Mouse (Mus musculus): ENCODE measurements around the gene Srcin1.

Srcin1 gene

GRCm38 (mm10) chr11:97500720-97501448 lies 75.1 kb downstream of the Srcin1 start:
- no peak for DNase-seq

GRCm38 (mm10) chr11:97499865-97500719 lies 75.9 kb downstream of the Srcin1 start, which contains the start of gene 4933428G20Rik:
TSS of gene 4933428G20Rik (minus strand) at chr11:97500340.
- no peak for DNase-seq

DNA sequence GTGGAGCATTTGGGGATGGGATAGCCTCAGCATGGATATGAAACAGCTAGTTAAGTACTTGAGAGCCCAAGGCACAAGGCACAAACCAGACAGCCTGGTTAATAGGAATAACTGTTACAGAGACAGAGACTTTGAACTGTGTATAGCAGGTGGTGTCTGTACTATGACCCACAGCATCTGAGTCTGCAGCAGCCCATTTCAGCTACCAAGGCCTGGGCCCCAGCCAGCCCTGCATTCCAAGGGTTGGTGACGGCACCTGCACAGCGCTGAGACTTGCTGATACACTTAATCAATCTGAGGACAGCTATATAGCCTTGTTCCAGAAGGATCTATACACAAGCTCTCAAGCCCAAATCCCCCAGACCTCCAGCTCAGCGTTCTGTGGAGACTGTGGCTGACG lies 78.4 kb downstream of the Srcin1 start:
- no peak for DNase-seq

DNA sequence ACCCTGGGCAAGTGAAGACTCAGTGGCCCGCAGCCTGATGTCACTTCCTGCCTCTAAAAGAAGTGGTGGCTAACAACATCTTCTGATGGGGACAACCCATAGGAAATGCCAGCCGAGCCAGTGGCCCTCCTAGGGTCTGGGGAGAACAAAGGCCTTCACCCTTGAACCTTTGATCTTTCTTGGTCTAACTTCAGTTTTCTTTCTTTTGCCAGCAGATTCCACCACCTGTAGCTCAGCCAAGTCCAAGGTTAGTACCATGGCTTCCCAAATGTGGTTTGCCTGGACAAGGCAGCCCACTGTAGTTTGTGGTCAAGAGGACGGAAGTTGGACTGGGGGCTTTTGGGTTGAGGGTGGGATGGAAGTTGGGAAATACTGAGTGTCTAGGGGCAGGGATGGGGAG lies 83.2 kb downstream of the Srcin1 start:
- DNase-seq = no peak

DNA sequence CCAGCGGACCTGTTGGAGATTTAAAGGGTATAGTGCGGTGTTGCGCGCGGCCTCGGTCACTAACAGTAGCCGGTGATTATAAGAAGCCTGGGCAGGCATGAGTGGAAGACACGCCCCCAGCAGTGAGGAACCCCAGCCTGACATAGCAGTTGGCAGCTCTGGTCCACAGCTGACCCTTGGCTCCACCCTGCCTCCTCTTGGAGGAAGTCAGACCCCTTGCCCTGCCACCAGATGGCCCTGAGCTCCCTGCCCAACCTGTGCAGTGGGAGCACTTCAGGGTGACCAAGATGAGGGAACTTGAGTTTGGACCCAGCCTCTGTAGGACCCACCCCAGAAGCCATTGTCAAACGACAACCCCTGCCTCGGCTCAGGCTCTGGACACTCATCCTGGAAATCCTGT lies 84.3 kb downstream of the Srcin1 start:
- no peak for DNase-seq

- peak; percentile 62 to 64 for DNase-seq
Measured at GRCm38 (mm10) chr11:97489589-97490324, 86.2 kb downstream of the Srcin1 start.

DNA sequence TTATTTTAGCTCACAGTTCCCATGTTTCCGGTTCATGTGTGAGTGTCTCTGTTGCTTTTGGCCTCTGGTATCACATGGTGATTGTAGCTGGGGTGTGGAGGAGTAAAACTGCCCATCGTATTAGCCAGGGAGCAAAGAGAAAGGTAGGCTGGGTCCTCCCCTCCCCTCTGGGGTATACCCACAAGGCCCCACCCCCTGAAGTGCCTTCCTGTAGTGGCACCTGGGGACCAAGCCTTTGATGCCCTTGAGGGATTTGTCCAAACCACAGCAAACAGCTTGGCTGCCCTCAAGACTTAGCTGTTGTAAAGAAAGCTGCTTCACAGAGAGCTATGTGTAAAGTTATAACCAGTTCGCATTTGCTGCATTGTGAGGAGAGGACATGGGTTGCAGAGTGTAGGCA lies 88.3 kb downstream of the Srcin1 start:
- no peak for DNase-seq

DNA sequence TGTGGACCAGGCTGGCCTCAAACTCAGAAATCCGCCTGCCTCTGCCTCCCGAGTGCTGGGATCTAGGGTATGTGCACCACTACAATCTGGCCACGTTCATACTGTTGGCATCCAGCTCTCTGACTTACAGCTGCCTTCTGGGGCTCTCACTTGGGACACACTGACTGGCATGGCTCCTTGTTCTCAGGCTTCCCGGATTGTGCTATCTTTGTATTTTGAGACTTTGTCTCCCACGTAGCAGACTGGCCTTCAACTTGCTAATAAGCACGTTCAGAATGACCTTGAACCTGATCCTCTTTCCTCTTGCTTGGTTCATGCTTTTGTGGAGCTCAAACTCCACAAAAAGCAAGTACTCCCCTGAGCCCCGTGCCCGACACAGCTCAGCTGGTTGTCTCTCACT lies 90.3 kb downstream of the Srcin1 start:
- DNase-seq = no peak

DNA sequence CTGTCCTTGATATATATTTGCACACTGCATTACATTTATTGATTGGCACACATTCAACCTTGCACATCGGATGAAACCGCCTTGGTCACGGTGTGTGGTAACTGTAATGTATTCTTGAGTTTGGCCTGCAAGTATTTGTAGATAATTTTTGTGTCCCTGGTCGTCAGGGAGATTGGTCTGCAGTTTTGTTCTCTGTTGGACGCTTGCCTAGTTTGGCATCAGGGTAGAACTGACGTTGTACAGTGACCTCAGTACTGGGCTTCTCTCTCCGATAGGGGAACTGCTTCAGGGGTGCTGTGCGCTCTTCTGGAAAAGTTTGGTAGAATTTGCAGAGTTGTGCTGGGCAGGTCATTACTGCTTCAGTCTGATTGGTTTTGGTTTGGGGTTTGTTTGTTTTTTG lies 96.2 kb downstream of the Srcin1 start:
- DNase-seq = no peak

- no peak for DNase-seq
Measured at GRCm38 (mm10) chr11:97479085-97479484, 96.9 kb downstream of the Srcin1 start.

- no peak for DNase-seq
Measured at GRCm38 (mm10) chr11:97478345-97478744, 97.6 kb downstream of the Srcin1 start.

- no peak for DNase-seq
Measured at GRCm38 (mm10) chr11:97477431-97477830, 98.6 kb downstream of the Srcin1 start.

GRCm38 (mm10) chr11:97476334-97477095 lies 99.5 kb downstream of the Srcin1 start:
- no peak for DNase-seq

- no peak for DNase-seq
Measured at GRCm38 (mm10) chr11:97471276-97471675, 104.7 kb downstream of the Srcin1 start.

- no peak for DNase-seq
Measured at GRCm38 (mm10) chr11:97469828-97470227, 106.2 kb downstream of the Srcin1 start.

DNA sequence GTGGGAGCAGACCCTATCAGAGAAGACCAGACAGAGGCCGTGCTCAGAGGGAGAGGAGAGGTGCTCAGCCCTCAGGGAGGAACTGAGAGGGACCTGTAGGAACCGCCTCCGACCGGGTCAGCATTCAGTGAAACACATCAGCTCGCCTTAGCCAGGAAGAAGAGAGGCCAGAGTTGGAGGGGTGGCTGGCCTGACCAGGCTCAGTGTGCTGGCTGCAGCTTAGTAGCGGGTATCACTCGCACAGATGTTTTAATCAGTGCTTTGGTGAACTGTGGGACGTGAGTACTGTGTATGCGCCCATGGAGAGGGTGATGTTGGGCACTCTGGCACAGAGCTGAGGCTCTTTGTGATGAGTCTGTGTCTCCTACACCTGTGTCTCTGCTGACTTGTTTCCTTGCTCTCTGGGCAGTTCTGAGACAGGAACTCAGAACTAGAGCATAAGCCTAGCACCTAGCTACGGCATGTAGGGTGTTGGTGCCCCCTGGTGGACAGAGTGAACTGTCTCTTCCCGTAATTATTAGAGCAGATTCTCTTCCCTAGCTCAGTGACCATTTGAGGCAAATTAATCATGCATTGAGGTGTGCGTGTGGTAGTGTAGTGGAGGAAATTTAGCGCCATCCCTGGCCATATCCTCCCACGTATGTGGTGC lies 107.2 kb downstream of the Srcin1 start:
- DNase-seq = peak; percentile 46 to 57

- DNase-seq = no peak
Measured at GRCm38 (mm10) chr11:97466444-97467160, 109.4 kb downstream of the Srcin1 start.

DNA sequence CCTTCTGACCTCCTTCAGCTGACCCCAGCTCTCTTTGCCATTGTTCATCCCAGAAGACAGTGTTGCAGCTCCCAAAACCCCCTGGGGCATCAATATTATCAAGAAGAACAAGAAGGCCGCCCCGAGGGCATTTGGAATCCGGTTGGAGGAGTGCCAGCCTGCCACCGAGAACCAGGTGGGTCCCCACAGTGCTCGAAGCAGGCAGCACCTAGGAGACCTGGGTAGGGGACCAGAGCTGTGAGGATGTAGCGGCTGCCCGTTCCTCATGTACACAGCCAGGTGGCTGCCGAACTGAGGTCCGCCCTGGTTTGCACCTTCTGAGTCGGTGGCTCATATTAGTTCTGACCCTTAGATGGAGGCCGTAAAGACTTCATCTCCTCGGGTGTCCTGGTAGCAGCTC lies 110.0 kb downstream of the Srcin1 start:
- DNase-seq = no peak

DNA sequence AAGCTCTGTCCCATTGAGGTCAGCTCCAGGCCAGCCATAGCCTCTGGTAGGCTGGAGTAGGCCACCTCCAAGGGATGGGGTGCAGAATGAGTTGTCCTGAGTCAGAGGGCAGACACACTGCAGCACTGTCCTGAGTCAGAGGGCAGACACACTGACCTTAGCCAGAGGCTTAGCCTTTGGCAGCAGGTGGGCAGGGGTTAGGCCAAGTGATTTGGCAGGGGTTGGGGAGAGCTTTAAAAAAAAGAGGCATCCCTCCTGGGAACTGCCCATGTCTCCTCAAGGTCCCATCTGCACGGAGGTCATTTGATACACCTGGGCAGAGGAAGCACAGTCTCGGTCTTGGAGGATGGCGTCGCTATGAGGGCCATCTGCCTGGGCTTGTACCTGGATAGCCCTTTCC lies 112.0 kb downstream of the Srcin1 start:
- DNase-seq = no peak

GRCm38 (mm10) chr11:97463166-97463565 lies 112.8 kb downstream of the Srcin1 start:
- DNase-seq = no peak

DNA sequence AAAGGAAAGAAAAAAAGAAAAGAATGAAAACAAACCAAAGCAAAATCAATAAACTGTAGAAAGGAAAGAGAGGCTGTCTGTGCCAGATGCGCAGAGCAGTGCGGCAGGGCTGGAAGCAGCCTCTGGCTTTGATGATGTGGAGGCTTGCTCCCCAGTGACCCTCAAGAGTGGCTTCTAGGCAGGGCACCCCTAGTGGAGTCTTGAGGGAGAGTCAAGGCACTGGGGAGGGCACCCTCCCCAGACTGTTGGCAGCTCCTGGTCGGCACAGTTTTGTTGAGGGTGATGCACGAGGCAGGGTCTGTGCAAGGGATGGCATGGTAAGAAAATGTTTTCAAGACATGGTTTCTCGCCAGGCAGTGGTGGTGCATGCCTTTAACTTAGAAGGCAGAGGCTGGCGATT lies 113.4 kb downstream of the Srcin1 start:
- DNase-seq = no peak
